Mouse (Mus musculus) heart, adult 8-10 months (tissue): ENCODE results near the gene Carns1. TPM values are rescaled to one million over a fixed set of nuclear protein-coding genes. Genes with fewer than 3 reads are reported as not detected.
"Not testable (repeated sequence)": the region's sequence is repeated elsewhere in the genome, so short reads cannot be mapped to it uniquely, and the experiment has no call there.

Source experiments
- DNase-seq: peaks from one replicate; pipeline ENCODE4 v3.0.0; 2022; ENCODE audit warnings: low spot score
- total RNA-seq, 4 experiments: library from RNA; stranded (reverse); gene quantifications; 2 replicates each; pipeline ENCODE4 v1.2.4; 2022

The Carns1 gene
- total RNA-seq, 4 experiments from 2014 or later: 28.3 to 37.5 (median 30.5) TPM

DNA sequence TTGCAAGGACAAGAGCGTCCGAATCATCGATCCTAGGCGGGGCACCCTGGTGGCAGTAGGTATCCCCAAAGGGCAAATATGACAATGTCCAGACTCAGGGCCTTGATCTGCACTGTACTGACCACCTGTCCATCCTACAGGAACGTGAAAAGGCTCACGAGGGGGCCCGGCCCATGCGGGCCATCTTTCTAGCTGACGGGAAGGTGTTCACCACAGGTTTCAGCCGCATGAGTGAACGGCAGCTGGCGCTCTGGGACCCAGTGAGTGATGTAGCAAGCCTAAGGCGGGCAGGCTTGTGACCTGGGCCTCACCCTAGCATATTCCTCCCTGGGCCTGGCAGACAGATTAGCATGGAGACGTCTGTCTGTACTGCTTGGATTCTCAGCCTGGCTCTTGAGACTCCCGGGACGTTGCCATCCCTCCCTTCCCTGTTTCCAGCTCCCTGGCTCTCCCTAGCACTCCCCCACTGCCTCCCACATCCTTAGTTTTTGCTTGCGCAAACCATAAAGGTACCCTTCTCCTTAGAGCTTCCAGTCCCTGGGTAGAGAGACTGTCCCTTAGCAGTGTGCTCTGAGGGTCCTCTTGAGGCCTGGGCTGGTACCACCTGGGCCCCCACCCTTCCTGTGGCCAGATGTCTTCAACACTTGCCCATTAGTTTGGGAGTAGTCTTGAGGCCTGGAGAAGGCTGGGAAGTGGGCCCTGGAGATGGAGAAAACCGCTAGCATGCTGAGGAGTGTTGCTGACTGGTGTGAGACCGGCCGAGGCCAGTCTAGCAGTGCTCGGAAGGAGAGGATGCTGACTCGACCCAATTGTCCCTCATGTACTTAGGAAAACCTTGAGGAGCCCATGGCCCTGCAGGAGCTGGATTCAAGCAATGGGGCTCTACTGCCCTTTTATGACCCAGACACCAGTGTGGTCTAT, 24.5 kb downstream of the Carns1 start:
- DNase-seq: no peak

DNA sequence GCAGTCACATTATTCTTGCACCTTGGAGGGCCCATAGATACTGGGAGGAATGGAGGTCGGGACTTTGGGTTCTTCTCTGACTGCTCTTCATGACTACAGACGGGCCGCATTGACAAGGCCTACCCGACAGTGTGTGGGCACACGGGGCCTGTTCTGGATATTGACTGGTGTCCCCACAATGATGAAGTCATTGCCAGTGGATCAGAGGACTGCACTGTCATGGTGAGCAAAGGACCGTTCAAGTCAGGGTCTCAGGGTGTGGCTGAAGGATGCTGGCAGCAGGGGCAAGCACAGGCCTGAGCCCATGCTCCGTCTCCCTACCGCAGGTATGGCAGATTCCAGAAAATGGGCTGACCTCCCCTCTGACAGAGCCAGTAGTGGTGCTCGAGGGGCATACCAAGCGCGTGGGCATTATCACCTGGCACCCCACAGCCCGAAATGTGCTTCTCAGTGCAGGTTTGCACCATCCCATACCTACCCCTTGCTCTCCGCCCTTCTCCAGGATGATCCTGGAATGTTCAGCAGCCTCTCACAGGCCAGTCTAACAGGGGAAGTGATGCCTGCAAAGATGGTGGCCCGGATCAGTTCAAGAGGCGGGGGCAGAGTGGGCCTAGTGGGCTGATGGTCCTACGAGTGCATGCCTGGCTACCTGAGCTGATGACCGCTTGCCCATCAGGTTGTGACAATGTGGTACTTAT, 25.4 kb downstream of the Carns1 start:
- DNase-seq: no peak

- no peak for DNase-seq
Measured at GRCm38 (mm10) chr19:4149283-4149682, 26.0 kb downstream of the Carns1 start.

- DNase-seq: no peak
Measured at GRCm38 (mm10) chr19:4148819-4149218, 26.5 kb downstream of the Carns1 start.

- DNase-seq: peak; percentile 97
Measured at GRCm38 (mm10) chr19:4148491-4148806, 26.8 kb downstream of the Carns1 start, which contains the start of gene Coro1b. Coro1b (plus strand) TSS chr19:4148619.

GRCm38 (mm10) chr19:4147782-4148490, 27.3 kb downstream of the Carns1 start:
- DNase-seq: no peak

GRCm38 (mm10) chr19:4147022-4147405, 28.3 kb downstream of the Carns1 start:
- DNase-seq: no peak

DNA sequence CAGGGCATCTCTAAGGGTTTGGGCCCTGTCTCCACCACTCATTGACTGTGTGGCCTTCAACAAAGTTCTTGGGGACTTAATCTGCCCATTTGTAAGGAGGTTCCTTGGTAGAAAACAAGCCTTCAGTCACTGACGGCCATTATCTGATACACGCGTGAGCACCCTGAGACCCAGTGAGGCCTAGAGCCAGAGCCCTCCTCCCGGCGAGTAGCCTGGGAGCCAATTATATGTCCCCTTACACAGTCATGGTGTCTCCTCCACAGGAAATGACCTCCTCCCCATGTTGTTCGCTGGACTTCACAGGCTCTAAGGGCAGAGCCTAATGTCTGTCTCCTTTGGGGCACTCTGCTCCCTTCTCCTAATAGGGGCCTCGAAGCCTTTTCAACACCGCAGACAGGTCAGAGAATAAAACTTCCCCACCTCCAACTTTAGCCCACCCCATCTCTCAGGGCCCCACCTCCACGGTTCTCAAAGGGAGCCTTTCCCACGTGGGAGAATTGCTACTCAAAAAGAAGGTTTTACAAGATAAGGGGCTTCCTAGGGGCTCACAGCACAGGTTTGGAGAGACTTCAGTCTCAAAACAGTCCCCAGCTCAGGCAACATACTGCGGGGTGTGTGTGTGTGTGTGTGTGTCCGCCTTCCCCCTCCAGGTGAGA, 28.8 kb downstream of the Carns1 start:
- DNase-seq: no peak

DNA sequence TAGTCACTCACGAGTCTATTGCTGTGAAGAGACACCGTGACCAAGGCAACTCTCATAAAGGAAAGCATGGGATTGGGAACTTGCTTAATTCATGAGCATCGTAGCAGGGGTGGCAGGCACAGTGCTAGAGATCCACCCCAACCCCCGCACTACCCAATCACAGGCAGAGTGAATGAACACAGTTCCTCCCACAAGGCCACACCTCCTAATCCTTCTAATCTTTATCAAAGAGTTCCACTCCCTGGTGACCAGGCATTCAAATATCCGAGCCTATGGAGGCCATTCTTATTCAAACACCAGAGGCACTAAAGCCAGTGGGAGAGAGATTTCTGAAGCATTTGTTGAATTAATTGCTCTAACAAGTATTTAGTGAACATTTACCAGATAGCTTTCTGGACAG, 29.3 kb downstream of the Carns1 start:
- DNase-seq: no peak

DNA sequence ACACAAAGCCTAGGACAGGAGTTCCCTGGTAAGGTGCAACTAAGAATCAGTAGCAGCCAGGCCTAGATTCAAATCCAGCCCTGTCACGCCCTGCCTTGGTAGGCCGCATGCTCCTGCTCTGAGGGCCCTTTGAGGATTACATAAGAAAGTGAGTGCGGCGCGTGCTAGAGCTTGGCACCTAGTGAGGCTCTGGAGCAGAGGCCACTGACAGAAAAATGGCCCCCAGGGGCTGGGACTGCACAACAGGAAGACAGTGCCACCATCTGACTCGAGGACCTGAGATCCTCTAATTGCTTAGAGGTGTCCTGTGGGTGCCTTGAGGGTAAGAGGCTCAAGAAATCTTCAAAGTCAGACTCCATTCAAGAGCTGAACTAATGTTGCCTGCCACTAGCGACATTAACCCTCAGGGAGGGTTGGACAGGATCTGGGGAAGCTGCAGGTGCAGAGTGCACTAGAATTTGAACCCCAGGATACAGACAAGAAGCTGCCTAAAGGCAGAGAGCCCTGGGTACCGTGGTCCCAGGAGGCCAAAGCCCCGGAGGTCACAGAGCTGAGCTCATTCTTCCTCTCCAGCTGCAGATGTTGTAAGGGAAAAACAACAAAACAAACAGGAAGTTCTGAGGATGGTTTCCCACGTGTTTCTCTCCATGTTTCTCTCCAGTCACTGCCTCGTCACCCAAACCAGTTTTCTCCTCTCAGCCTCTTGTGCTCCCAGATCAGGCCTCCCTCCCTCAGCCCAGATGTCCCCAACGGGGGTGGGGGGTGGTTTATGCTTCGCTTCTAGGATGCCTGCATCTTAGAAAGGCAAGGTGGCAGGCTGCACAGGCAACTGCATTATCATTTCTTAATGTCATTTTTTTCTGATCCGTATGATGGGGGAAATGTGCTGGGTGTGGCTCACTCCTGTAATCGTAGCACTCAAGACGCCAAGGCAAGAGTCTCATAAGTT, 30.5 kb downstream of the Carns1 start:
- no peak for DNase-seq

GRCm38 (mm10) chr19:4143759-4144268, 31.5 kb downstream of the Carns1 start, which contains the start of gene Cabp4:
Cabp4 (minus strand) TSS chr19:4144033.
- DNase-seq: no peak

DNA sequence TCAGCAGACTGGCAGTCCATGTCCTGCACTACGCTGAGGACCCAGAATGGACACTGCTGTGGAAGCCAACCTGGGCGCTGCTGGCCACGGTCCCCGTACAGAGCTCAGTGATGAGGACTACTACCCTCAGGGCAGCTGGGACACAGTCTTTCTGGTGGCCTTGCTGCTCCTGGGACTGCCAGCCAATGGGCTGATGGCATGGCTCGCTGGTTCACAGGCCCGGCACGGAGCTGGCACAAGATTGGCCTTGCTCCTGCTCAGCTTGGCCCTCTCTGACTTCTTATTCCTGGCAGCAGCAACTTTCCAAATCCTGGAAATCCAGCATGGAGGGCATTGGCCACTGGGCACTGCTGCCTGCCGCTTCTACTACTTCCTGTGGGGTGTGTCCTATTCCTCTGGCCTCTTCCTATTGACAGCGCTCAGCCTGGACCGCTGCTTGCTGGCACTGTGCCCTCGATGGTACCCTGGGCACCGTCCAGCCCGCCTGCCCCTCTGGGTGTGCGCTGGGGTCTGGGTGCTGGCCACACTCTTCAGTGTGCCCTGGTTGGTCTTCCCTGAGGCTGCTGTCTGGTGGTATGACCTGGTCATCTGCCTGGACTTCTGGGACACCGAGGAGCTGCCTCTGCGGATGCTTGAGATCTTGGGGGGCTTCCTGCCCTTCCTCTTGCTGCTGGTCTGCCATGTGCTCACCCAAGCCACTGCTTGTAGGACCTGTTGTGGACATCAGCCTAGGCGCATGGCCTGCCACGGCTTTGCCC, 32.7 kb downstream of the Carns1 start:
- DNase-seq: no peak

DNA sequence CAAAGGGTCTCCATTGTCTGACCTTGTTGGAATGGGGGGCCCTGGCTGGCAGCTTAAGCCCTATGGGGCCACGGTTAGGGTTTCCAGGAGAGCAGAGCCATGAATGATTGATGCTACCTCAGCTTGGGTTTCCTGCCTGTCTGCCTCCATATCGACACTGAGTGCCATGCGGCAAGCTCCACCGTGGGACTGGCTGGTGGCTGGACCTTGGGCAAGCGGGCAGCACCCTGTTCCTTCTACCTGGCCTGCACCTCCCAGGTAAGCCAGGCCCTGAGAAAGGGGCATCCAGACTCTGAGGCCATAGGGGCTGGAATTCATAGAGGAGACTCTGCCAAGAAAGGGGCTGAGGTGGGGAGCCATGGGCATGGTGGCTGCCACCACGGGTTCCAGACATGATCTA, 35.1 kb downstream of the Carns1 start:
- no peak for DNase-seq

DNA sequence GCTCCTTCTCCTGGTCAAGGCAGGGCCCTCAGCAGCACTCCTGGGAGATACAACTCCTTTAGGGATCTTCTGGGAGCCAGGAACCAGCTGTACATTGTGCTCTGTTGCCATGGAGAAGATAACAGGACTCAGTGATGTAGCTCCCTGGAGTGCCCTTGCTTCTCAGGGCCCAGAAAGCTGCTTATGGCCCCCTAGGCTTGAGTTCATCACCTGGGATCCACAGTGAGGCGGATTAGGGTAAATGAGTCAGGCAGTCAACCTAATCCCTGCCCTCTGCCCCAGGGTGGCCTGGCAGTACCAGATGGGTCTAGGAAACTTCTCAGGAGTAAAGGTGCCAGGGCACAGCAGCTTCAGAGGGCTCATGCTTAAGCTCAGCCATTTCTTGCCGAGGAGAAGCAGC, 35.8 kb downstream of the Carns1 start, which contains the start of gene Gpr152:
Gene Gpr152 (plus strand): TSS at position 342 of the 400 bp plus-strand sequence.
- DNase-seq: no peak

- no peak for DNase-seq
Measured at GRCm38 (mm10) chr19:4137913-4138312, 37.4 kb downstream of the Carns1 start.

DNA sequence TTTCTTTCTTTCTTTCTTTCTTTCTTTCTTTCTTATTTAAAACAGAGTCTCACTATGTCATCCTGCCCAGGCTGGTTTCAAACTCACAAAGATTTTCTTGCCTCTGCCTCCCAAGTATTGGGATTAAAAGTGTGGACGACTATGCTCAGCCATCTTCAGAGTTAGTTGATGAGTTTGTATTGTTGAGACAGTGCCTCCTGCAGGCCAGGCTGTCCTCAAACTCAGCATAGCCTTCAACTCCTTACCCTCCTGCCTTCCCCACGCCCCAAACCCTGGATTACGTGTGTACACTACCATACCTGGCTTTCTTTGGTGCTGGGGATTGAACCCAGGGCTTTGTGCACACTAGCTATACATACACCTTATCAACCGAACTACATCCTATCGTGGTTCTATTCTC, 38.8 kb downstream of the Carns1 start:
- no peak for DNase-seq

GRCm38 (mm10) chr19:4135963-4136345, 39.3 kb downstream of the Carns1 start:
- not testable (repeated sequence) for DNase-seq

DNA sequence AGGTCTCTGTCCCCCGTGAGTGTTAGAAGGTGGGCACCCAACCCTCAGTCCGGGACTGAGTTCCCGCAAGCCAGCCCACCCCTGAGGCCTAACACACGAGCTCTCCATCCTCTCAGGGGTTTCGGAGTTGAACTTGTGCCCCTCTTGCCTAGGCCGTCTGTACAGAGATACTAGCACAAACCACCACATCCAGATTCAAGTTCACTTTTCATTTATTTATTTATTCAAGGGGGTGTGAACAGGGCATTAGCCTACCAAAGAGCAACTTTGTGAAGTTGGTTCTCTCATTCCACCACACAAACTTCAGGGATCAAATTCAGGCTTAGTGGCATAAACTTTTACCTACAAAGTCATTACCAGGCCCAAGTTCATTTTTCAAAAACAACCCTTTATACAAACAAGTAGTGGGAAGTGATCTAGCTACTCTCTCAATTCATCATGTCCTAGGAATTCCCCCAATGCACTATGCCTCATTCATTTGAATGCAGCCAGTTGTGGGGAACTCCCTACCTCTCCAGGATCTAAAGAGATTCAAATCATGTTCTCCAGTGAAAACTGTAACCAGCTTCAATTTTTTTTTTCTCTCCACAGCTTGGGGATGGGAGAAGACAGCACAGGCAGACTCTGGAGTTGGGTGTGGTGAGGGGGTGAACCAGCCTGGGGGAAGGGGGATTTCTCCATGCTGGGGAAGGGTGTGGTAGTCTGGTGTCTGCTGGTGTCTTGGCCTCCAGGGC, 39.9 kb downstream of the Carns1 start:
- not testable (repeated sequence) for DNase-seq

DNA sequence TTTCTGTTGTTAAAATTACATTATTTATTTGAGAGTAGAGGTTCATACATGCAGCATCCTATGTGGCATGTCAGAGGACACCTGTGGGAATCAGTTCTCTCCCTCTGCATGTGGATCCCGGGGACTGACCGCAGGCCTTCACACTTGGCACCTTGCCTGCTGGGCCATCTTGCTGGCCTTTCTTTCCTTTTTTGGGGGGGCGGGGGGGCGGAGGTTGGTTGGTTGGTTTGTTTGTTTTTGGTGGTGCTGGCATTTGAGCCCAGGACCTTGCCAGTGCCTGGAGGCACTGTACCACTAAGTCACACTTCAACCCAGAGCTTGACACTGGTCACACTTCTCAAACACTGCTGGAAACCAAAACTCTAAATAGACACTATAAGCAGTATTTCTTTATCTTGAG, 40.9 kb downstream of the Carns1 start:
- no peak for DNase-seq
